Mouse (Mus musculus): Measurements from ENCODE around the gene Tdpoz2.
"Not testable (repeated sequence)": the region's sequence is repeated elsewhere in the genome, so short reads cannot be mapped to it uniquely, and the experiment has no call there.

Gene Tdpoz2

GRCm38 (mm10) chr3:93652586-93652985 is at the start of gene Tdpoz2:
Gene Tdpoz2 (minus strand): TSS chr3:93652686.
- no peak for DNase-seq (ENCODE audit: low read depth, low spot score)

- not testable (repeated sequence) for DNase-seq (ENCODE audit: low read depth, low spot score)
Measured at GRCm38 (mm10) chr3:93692970-93693369, 40.5 kb upstream of the Tdpoz2 start, which contains the start of gene Gm37596. Gene Gm37596 (minus strand): TSS chr3:93693070.

- DNase-seq (ENCODE audit: low read depth, low spot score) = not testable (repeated sequence)
Measured at GRCm38 (mm10) chr3:93676210-93676609, 23.7 kb upstream of the Tdpoz2 start, which contains the start of gene Tdpoz1. Gene Tdpoz1 (minus strand): TSS chr3:93676310.

- DNase-seq (ENCODE audit: low read depth, low spot score) = not testable (repeated sequence)
Measured at GRCm38 (mm10) chr3:93670805-93671503, 18.5 kb upstream of the Tdpoz2 start.

- no peak for DNase-seq (ENCODE audit: low read depth, low spot score)
Measured at GRCm38 (mm10) chr3:93654260-93654659, 1.8 kb upstream of the Tdpoz2 start.

GRCm38 (mm10) chr3:93630917-93631714 is 21.4 kb downstream of the Tdpoz2 start:
- not testable (repeated sequence) for DNase-seq (ENCODE audit: low read depth, low spot score)

GRCm38 (mm10) chr3:93608970-93609369 is 43.5 kb downstream of the Tdpoz2 start:
- peak; percentile 80 for DNase-seq (ENCODE audit: low read depth, low spot score)

- no peak for DNase-seq (ENCODE audit: low read depth, low spot score)
Measured at GRCm38 (mm10) chr3:93601903-93602302, 50.6 kb downstream of the Tdpoz2 start.
